Mouse (Mus musculus): Measurements from ENCODE around the gene Slc35a1.

DNA sequence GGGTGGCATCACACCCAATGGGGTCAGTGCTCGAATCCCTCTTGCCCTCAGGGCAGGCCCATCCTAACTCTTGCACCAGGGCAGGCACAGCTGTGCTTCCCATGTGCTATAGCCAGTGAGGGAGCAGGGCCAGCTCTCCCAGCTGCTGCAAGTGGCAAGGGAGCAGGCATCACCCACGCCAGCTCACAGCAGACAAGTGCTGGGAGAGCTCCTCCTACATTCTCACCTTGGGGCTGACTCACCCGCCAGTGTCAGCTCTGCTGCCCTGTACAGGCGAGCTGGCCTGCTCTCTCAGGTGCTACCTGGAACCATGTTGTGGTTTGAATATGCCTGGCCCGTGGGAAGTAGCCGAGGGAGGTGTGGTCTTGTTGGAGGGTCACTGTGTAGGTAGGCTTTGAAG, 25.3 kb downstream of the Slc35a1 start:
- TF ChIP-seq CTCF (conservative IDR thresholded peaks at IDR 0.05; ENCODE audit: low read length) (no peak), NANOG (IDR thresholded peaks at IDR 0.05; ENCODE audit: borderline replicate concordance, low read length) (no peak), POU5F1 (IDR thresholded peaks at IDR 0.05; ENCODE audit: borderline replicate concordance, low read length) (no peak)
